Mouse (Mus musculus) kidney, adult 9 months (tissue): ENCODE results near the gene Gm21994.
"Not testable (repeated sequence)": the region's sequence is repeated elsewhere in the genome, so short reads cannot be mapped to it uniquely, and the experiment has no call there.

Experiments used
- DNase-seq: peaks from one replicate; pipeline ENCODE4 v3.0.0; 2022

The Gm21994 gene

DNA sequence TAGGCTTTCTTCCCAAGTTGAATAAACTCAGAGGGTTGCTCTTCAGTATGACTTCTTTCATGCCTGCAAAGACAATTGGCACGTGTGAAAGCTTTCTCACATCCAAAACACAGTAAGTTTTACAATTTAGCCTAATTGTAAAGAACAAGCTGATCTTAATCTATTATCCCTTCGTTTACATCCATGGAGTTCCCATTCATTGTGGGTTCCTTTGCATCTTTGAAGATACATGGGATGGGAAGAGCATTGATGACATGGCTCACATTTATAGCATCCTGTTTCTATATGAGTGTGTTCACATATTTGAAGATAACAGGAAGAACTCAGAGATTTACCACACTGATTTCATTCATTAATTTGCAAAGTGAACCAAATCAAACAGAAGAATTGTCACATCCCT is at the start of gene Gm21994:
Gm21994 (minus strand) TSS at position 101 of the 400 bp plus-strand sequence.
- not testable (repeated sequence) for DNase-seq

- DNase-seq, result no peak
Measured at GRCm38 (mm10) chr2:150299096-150299495, 43.7 kb upstream of the Gm21994 start.

DNA sequence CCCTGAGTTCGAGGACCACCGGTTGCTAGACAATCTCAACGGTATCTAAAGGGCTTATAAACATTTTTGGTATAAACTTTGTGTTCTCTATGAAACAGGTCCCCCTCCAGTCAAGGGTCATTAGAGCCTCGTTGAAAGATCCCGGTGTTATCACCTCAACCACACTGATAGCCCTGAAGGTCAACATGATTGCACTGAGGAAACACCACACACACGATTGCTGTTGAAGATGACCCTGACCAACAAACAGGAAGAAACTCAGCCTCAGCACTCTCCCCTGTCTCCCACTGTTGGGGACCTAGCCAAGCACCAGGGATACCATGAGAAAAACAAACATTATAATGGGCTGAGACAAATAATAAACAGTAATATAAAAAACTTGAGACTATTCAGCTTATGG is 38.3 kb upstream of the Gm21994 start:
- DNase-seq, result no peak

DNA sequence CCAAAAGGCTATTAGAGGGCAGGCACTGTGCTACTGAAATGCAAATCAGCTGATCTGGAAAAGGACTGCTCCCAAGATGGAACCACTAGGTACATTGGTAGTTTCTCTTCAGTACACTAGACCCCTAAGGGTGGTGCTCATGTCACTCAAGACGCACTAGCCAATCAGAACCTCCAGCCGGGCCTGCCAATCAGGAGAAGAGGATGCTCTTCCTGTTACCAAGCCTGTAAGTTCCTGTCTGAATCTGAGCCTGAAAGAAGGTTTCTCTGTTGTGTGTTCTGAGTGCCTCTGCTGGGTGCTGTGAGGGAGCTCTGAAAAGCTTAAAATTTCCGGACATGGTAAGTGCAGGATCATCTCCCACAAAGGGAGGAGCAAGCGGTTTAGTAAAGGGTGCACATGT is 1.9 kb upstream of the Gm21994 start, which contains the start of gene Gm14124:
Gm14124 (plus strand) TSS at position 227 of the 400 bp plus-strand sequence.
- DNase-seq, result not testable (repeated sequence)

GRCm38 (mm10) chr2:150256861-150257260 is 1.5 kb upstream of the Gm21994 start:
- DNase-seq, result not testable (repeated sequence)

GRCm38 (mm10) chr2:150243211-150243610 is 12.2 kb downstream of the Gm21994 start:
- DNase-seq, result peak; percentile 76

GRCm38 (mm10) chr2:150223263-150223662 is 32.1 kb downstream of the Gm21994 start:
- not testable (repeated sequence) for DNase-seq

GRCm38 (mm10) chr2:150218363-150218725 is 37.0 kb downstream of the Gm21994 start:
- not testable (repeated sequence) for DNase-seq

DNA sequence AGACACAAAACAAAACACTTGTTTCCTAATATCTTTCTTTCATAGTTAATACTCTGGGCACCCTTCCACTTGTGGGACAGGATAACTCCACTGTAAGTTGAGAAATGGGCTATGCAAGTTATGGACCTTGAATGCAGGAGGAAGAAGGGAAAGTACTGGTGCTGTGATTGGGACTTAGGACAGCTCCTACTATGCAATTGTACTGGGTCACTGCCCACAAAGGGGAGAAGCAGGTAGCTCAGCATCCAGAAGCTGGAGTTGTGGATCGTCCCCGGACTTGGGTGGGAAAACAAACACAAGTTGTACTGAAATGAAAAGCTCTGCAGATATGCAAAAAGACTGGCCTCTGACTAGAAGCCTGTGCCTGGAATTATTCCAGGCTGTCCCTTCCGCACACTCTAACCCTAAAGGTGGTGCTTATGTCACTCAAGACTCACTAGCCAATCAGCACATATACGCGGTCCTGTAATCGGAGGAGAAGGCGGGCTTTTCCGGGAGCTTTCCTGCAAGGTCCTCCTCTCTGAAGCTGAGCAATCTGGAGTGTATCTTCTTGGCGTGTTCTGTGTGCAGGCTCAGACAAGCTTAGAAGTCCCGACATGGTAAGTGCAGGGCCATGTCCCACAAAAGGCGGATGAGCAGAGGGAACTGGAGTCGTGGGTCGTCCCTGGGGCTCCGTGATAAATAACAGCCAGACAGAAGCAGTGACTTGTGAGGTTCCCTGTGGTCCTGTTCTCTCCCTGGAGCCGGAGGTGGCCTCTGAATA is 37.6 kb downstream of the Gm21994 start, which contains the start of gene Zfp937:
Zfp937 (plus strand) TSS at position 474 of the 763 bp plus-strand sequence.
- peak; percentile 95 for DNase-seq
